Mouse (Mus musculus) liver, embryonic 16.5 days (tissue): ENCODE results near the gene Traf6. TPM values are rescaled to one million over a fixed set of nuclear protein-coding genes. Genes with fewer than 3 reads are reported as not detected.

Experiments used
- ATAC-seq: fragments of 200-750 bp; cut with Nextera tagmentation; 2 replicates; pipeline ENCODE4 v1.8.0; 2017; ENCODE audit warnings: low read depth, mild to moderate bottlenecking, moderate number of reproducible peaks, moderate library complexity
- H3K27ac ChIP-seq: fragments of 300-500 bp; sonication (generic); 2 replicates; pipeline ENCODE4 v1.5.1; 2014; ENCODE audit warnings: mild to moderate bottlenecking, low read length
- H3K27me3 ChIP-seq: fragments of 300-500 bp; sonication (generic); 2 replicates; pipeline ENCODE4 v1.6.1; 2014; ENCODE audit warnings: low read depth, low read length, mixed read lengths; ENCODE audit not compliant: control insufficient read depth, insufficient read depth
- H3K36me3 ChIP-seq: fragments of 300-500 bp; sonication (generic); 2 replicates; pipeline ENCODE4 v1.6.1; 2014; ENCODE audit warnings: mild to moderate bottlenecking; ENCODE audit not compliant: control insufficient read depth, insufficient read depth
- H3K4me1 ChIP-seq: fragments of 300-500 bp; sonication (generic); 2 replicates; pipeline ENCODE4 v1.6.1; 2014; ENCODE audit warnings: low read depth, low read length, mixed read lengths; ENCODE audit not compliant: control insufficient read depth
- H3K4me2 ChIP-seq: fragments of 300-500 bp; sonication (generic); 2 replicates; pipeline ENCODE4 v1.6.1; 2014; ENCODE audit warnings: low read depth, low read length, mixed read lengths
- H3K4me3 ChIP-seq: fragments of 300-500 bp; sonication (generic); 2 replicates; pipeline ENCODE4 v1.5.1; 2014; ENCODE audit warnings: low read depth, mild to moderate bottlenecking, low read length
- H3K9ac ChIP-seq: fragments of 300-500 bp; sonication (generic); 2 replicates; pipeline ENCODE4 v1.6.1; 2014; ENCODE audit warnings: low read depth, low read length
- H3K9me3 ChIP-seq: fragments of 300-500 bp; sonication (generic); replicated peaks from 2 replicates; pipeline ENCODE4 v1.6.1; 2016; ENCODE audit warnings: low read length; ENCODE audit not compliant: control insufficient read depth
- WGBS: fragments of 180-500 bp; shearing (Covaris S2); extraction: QIAGEN DNeasy Blood & Tissue Kit; methylation state at CpG from one replicate; pipeline ENCODE4 v1.1.7; 2014; ENCODE audit not compliant: insufficient replicate concordance; 5-methylcytosine and 5-hydroxymethylcytosine counted together
- polyA plus RNA-seq: library from polyadenylated mRNA; unstranded; fragments of >200 nt; fragmentation: Nextera tagmentation; extraction: Ambion mirVana; gene quantifications from 2 replicates; pipeline ENCODE4 v1.2.1, GENCODE M21; 2015

Traf6 gene
- polyA plus RNA-seq, 1 experiment from 2014 or later, result 4.0 TPM

DNA sequence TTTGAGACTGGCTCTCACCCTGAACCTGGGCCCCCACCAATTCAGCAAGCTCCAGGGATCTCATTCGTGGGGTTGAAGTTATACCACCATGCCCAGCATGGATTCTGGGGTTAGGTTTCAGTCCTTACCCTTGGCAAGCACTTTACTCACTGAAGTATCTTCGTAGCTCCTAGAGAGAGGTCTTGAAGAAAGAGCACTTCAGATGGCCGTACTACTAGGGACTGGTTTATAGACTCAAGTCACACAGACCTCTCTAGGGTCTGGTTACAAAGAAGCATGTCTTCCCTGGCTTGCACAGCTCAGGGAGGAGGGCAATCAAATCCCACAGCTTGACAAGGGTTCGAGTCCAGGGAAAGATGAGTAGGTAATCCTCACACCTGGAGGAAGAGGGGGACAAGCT lies 43.6 kb downstream of the Traf6 start:
- H3K4me1 ChIP-seq, result no peaks in the 10 kb centered on the region
- H3K36me3 ChIP-seq, result no peaks in the 10 kb centered on the region
- no peak for ATAC-seq
- H3K9ac ChIP-seq, result no peak overlapping the region
- no peaks in the 10 kb centered on the region for H3K27me3 ChIP-seq
- 55% methylated on average over 4 of the region's 4 CpGs for WGBS
- H3K4me3 ChIP-seq, result no peak overlapping the region
- H3K4me2 ChIP-seq, result no peak overlapping the region
- no peak overlapping the region for H3K27ac ChIP-seq
- no peaks in the 10 kb centered on the region for H3K9me3 ChIP-seq

DNA sequence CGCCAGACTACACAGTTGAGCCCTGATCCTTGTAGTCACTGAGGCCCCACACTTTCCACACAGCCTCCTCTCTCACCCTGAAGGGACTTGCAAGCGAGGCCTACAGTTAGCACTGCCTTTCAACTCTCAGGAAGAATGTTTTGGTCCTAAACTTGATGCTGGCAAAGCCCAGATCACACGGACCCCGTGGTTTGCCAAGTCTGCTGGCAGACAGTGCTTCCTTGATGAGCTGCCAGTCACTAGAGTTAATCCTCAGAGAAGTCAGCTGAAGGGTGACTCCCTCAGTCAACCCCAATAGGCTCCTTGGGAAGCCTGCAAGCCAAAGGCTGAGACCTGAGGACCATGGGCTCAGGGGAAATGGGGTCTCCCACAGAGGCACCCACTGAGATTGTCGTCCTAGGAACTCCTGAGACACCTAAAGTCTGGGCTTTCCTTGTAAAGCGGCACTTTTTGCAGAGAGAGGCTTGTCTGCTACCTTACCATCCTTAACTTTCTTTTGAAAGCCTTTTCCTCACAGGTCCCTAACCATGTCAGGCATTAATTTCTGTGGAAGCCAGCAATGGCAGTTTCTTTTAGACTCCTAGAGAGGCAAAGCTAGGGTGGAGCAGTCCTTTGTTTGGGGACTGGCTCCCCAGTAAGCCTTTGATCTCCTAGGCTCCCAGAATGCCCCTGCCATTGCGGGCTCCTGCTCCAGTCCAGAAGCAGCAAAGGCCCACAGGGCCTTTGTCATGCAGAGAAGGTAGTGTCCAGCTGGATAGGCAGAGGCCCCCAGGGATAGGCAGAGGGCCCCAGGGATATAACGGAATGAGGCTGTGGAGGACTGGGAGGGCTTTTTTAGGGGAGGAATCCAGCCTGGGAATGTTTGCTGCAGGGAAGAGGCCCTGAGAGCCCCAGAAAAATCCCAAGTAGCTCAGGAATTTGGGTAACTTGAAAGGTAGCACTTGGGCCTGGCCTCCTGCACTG lies 44.4 kb downstream of the Traf6 start:
- Histone ChIP-seq H3K36me3 (no peaks in the 10 kb centered on the region), H3K4me3 (no peak overlapping the region), H3K4me1 (no peaks in the 10 kb centered on the region), H3K9ac (no peak overlapping the region), H3K27me3 (no peaks in the 10 kb centered on the region), H3K9me3 (no peaks in the 10 kb centered on the region), H3K4me2 (no peak overlapping the region), H3K27ac (no peak overlapping the region)
- no peak for ATAC-seq
- WGBS, result 46% methylated on average over 8 of the region's 8 CpGs

- H3K4me2 ChIP-seq, result no peak overlapping the region
These were observed 45.2 kb downstream of the Traf6 start for GRCm38 (mm10) chr2:101723333-101723881.

DNA sequence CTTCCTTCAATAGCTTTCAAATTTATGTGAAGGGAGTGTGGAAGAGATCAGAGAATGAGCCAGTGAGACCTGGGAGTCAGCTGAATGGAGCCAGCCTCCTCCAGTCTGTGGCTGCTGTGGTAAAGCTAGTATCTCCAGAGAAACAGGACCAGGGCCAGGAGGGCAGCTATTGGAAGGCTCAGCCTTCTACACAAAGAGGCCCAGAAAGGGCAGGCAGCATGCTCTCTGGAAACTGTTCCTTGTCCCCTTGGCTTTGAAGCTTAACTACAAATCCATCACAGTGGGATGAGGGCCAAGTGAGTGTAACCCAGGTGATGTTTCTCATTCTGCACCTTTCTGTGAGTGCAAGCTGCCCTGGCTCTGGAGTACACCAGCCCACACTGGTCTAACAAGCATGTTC lies 49.6 kb downstream of the Traf6 start:
- ATAC-seq, result no peak
- H3K4me3 ChIP-seq, result no peak overlapping the region
- H3K27ac ChIP-seq, result no peak overlapping the region
- no peaks in the 10 kb centered on the region for H3K9me3 ChIP-seq
- H3K27me3 ChIP-seq, result no peaks in the 10 kb centered on the region
- H3K36me3 ChIP-seq, result no peaks in the 10 kb centered on the region
- no peak overlapping the region for H3K9ac ChIP-seq
- H3K4me1 ChIP-seq, result no peaks in the 10 kb centered on the region
- H3K4me2 ChIP-seq, result no peak overlapping the region

More at GRCm38 (mm10) chr2:101723333-101723881, 45.2 kb downstream of the Traf6 start:
- Histone ChIP-seq H3K4me1 (no peaks in the 10 kb centered on the region), H3K9ac (no peak overlapping the region), H3K36me3 (no peaks in the 10 kb centered on the region), H3K27ac (no peak overlapping the region), H3K27me3 (no peaks in the 10 kb centered on the region), H3K9me3 (no peaks in the 10 kb centered on the region), H3K4me3 (no peak overlapping the region)
- WGBS, result 63% methylated on average over 10 of the region's 10 CpGs
- no peak for ATAC-seq

GRCm38 (mm10) chr2:101729472-101729871 lies 51.2 kb downstream of the Traf6 start:
- H3K36me3 ChIP-seq, result no peaks in the 10 kb centered on the region
- no peak overlapping the region for H3K27ac ChIP-seq
- WGBS, result 23% methylated on average over 1 of the region's 1 CpGs
- H3K9ac ChIP-seq, result no peak overlapping the region
- no peaks in the 10 kb centered on the region for H3K9me3 ChIP-seq
- H3K4me2 ChIP-seq, result no peak overlapping the region
- peak; percentile 73; the same call in 1 of the 2 replicates for ATAC-seq
- no peaks in the 10 kb centered on the region for H3K27me3 ChIP-seq
- H3K4me3 ChIP-seq, result no peak overlapping the region
- H3K4me1 ChIP-seq, result no peaks in the 10 kb centered on the region

GRCm38 (mm10) chr2:101730972-101731371 lies 52.7 kb downstream of the Traf6 start:
- Histone ChIP-seq H3K4me2 (no peak overlapping the region), H3K4me1 (no peaks in the 10 kb centered on the region), H3K27me3 (no peaks in the 10 kb centered on the region), H3K9me3 (no peaks in the 10 kb centered on the region), H3K27ac (no peak overlapping the region), H3K36me3 (no peaks in the 10 kb centered on the region), H3K4me3 (no peak overlapping the region), H3K9ac (no peak overlapping the region)
- ATAC-seq, result no peak

DNA sequence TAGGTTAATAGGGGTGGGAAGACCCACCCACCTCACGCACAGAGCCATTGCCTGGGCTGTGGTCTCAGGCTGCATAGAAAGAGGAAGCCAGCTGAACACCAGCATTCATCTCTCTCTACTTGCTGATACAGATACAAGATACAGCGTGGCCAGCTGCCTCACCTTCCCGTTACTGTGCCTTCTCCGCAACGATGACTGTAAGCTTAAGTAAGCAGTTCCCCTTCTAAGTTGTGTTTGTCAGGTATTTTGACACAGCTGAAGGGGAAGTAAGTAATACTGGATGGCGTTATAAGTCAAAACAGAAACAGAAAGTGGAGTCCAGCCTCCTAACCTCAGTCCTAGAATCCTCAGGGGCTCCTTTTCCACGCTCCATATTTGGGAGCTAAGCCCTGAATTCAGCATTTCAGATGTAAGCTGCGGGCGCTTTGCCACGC lies 54.6 kb downstream of the Traf6 start:
- 0 out of 2 replicates have a peak, but pooled peaks have one; percentile 30 for ATAC-seq
- 0 out of 2 replicates have a peak overlapping the region, but pooled peaks have one; percentile 11 for H3K4me3 ChIP-seq
- H3K4me1 ChIP-seq, result no peaks in the 10 kb centered on the region
- H3K27ac ChIP-seq, result no peak overlapping the region
- H3K4me2 ChIP-seq, result 0 out of 2 replicates have a peak overlapping the region, but pooled peaks have one; percentile 3
- 30% methylated on average over 10 of the region's 10 CpGs for WGBS
- no peaks in the 10 kb centered on the region for H3K9me3 ChIP-seq
- no peaks in the 10 kb centered on the region for H3K36me3 ChIP-seq
- no peaks in the 10 kb centered on the region for H3K27me3 ChIP-seq
- no peak overlapping the region for H3K9ac ChIP-seq

DNA sequence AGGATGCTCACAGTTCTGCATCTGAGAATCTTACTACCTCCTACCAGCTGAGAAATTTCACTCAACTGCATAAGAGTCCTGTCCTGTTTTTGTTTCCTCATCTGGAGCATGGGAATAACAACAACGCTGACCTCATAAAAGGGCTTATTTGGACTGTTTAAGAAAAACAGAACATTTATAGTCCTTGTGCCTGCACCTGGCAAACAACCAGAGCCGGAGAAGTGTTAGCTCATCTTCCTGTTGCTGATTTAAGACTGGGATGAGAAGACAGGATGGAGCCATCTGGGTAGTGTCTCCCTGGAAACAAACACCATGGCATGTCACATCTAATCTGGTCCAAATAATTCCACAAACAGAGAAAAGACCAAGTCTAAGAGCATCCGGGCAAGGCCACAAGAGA lies 55.3 kb downstream of the Traf6 start:
- no peak for ATAC-seq
- 60% methylated on average over 3 of the region's 3 CpGs for WGBS
- Histone ChIP-seq H3K9ac (no peak overlapping the region), H3K36me3 (no peaks in the 10 kb centered on the region), H3K27ac (no peak overlapping the region), H3K4me2 (no peak overlapping the region), H3K4me3 (no peak overlapping the region), H3K27me3 (no peaks in the 10 kb centered on the region), H3K9me3 (no peaks in the 10 kb centered on the region), H3K4me1 (no peaks in the 10 kb centered on the region)

DNA sequence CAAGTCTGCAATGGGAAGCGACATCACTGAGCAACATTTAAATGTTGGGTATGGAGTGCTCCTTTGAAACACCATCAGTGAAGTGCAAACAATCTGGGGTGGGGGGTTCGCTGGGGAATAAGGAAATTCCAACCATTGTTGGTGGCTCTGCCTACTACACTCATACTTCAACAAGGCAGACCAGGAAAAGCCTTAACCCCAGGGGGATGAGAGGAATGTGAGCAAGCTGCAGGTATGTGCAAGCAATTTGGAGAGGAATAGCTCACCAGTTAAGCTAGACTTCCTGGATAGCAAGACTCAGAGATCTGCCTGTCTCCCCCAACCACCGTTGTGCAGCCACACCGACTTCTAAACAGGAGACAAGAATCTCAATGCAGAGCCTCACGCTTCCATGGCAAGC lies 61.7 kb downstream of the Traf6 start:
- Histone ChIP-seq H3K9ac (no peak overlapping the region), H3K4me3 (no peak overlapping the region), H3K9me3 (no peaks in the 10 kb centered on the region), H3K4me2 (no peak overlapping the region), H3K27me3 (no peaks in the 10 kb centered on the region), H3K36me3 (no peaks in the 10 kb centered on the region), H3K27ac (no peak overlapping the region), H3K4me1 (no peaks in the 10 kb centered on the region)
- WGBS, result 54% methylated on average over 5 of the region's 5 CpGs
- ATAC-seq, result no peak
